Mouse (Mus musculus): ENCODE results near the gene Egfl8. TPM values are rescaled to one million over a fixed set of nuclear protein-coding genes. Genes with fewer than 3 reads are reported as not detected.

The Egfl8 gene
- polyA plus RNA-seq, 1 experiment from 2014 or later = 11.2 TPM

GRCm38 (mm10) chr17:34657271-34657670 is 41.5 kb upstream of the Egfl8 start:
- no peak overlapping the region for H3K4me2 ChIP-seq (replicated peaks)
- no peak overlapping the region for H3K9ac ChIP-seq
- no peak for ATAC-seq (ENCODE audit: insufficient number of reproducible peaks, low FRiP score, low TSS enrichment, low read depth)
- 45% methylated on average over 2 of the region's 2 CpGs for WGBS
- H3K27me3 ChIP-seq = peaks cover 25% of the 10 kb centered on the region
- H3K4me3 ChIP-seq (replicated peaks) = no peak overlapping the region
- H3K4me1 ChIP-seq = peaks cover 38% of the 10 kb centered on the region
- H3K27ac ChIP-seq (replicated peaks) = no peak overlapping the region
- peaks cover 25% of the 10 kb centered on the region for H3K36me3 ChIP-seq
- no peaks in the 10 kb centered on the region for H3K9me3 ChIP-seq (replicated peaks)

GRCm38 (mm10) chr17:34656666-34657065 is 40.9 kb upstream of the Egfl8 start:
- Histone ChIP-seq H3K4me2 (replicated peaks) (no peak overlapping the region), H3K9ac (no peak overlapping the region), H3K4me3 (replicated peaks) (no peak overlapping the region), H3K36me3 (peaks cover 31% of the 10 kb centered on the region), H3K9me3 (replicated peaks) (no peaks in the 10 kb centered on the region), H3K27ac (replicated peaks) (0 out of 2 replicates have a peak overlapping the region, but pooled peaks have one; percentile 66), H3K4me1 (peaks cover 37% of the 10 kb centered on the region), H3K27me3 (peaks cover 25% of the 10 kb centered on the region)
- ATAC-seq (ENCODE audit: insufficient number of reproducible peaks, low FRiP score, low TSS enrichment, low read depth) = no peak
- WGBS = 52% methylated on average over 8 of the region's 8 CpGs

DNA sequence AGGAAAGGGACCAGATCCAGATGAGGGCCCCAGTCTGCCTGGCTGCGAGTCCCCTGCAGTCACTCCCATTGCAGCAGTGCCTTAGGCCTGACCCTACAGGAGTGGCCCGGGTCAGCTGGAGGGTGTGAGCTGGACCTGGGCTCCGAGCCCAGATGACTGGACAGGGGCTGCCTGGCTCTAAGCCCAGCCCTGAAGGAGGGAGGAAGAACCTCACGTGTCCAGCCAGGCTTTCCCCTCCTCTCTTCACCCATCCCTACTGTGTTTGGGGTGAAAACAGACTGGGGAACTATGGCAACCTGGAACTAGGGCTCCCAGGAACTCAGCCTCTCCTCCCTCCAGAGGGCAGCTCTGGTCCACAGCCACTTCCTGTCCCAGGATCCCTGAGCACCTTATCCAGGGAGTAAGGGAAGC is 39.8 kb upstream of the Egfl8 start:
- H3K9me3 ChIP-seq (replicated peaks) = no peaks in the 10 kb centered on the region
- peak overlapping the region; percentile 66 for H3K27ac ChIP-seq (replicated peaks)
- H3K4me1 ChIP-seq = peaks cover 27% of the 10 kb centered on the region
- H3K36me3 ChIP-seq = peaks cover 42% of the 10 kb centered on the region
- H3K4me2 ChIP-seq (replicated peaks) = no peak overlapping the region
- no peak overlapping the region for H3K4me3 ChIP-seq (replicated peaks)
- no peak overlapping the region for H3K9ac ChIP-seq
- peaks cover 20% of the 10 kb centered on the region for H3K27me3 ChIP-seq
- WGBS = 71% methylated on average over 4 of the region's 4 CpGs
- ATAC-seq (ENCODE audit: insufficient number of reproducible peaks, low FRiP score, low TSS enrichment, low read depth) = peak; percentile 49

GRCm38 (mm10) chr17:34655160-34655559 is 39.4 kb upstream of the Egfl8 start:
- peak overlapping the region; percentile 66 for H3K27ac ChIP-seq (replicated peaks)
- H3K4me3 ChIP-seq (replicated peaks) = no peak overlapping the region
- H3K4me2 ChIP-seq (replicated peaks) = no peak overlapping the region
- WGBS = 70% methylated on average over 7 of the region's 7 CpGs
- peaks cover 16% of the 10 kb centered on the region for H3K27me3 ChIP-seq
- H3K9me3 ChIP-seq (replicated peaks) = no peaks in the 10 kb centered on the region
- peaks cover 46% of the 10 kb centered on the region for H3K36me3 ChIP-seq
- no peak; the same call in 1 of the 2 replicates for ATAC-seq (ENCODE audit: insufficient number of reproducible peaks, low FRiP score, low TSS enrichment, low read depth)
- no peak overlapping the region for H3K9ac ChIP-seq
- peaks cover 22% of the 10 kb centered on the region for H3K4me1 ChIP-seq

- peaks cover 54% of the 10 kb centered on the region for H3K36me3 ChIP-seq
Measured at GRCm38 (mm10) chr17:34654392-34654791, 38.6 kb upstream of the Egfl8 start.

DNA sequence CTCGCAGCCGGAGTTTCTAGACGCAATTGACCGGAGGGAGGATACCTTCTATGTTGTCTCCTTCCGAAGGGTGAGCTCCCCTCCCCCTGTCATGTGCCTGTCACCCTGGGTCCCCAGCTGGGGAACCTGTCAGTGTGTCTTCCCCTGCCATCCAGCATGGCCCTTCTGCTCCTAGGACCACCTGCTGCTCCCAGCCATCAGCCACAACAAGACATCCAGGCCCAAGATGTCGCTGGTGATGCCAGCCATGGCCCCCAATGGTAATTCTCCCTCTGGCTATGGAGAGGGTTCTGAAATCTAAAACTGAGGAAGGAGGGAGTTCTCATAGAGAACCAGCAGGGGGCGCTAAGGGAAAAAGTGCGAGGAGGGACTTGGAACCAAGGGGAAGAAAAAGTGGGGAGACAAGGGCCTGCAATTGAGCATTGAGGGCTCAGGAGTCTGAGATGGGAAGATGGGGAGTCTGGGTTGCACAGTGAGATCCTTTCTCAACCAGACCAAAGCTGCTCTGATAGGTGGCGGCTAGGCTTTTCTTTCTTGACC is 38.0 kb upstream of the Egfl8 start:
- H3K9ac ChIP-seq = no peak overlapping the region
- H3K4me2 ChIP-seq (replicated peaks) = no peak overlapping the region
- no peak overlapping the region for H3K27ac ChIP-seq (replicated peaks)
- peaks cover 22% of the 10 kb centered on the region for H3K4me1 ChIP-seq
- H3K4me3 ChIP-seq (replicated peaks) = no peak overlapping the region
- H3K27me3 ChIP-seq = peaks cover 4% of the 10 kb centered on the region
- peaks cover 60% of the 10 kb centered on the region for H3K36me3 ChIP-seq
- 59% methylated on average over 9 of the region's 9 CpGs for WGBS
- no peaks in the 10 kb centered on the region for H3K9me3 ChIP-seq (replicated peaks)
- ATAC-seq (ENCODE audit: insufficient number of reproducible peaks, low FRiP score, low TSS enrichment, low read depth) = no peak

More at GRCm38 (mm10) chr17:34654392-34654791, 38.6 kb upstream of the Egfl8 start:
- Histone ChIP-seq H3K4me1 (peaks cover 22% of the 10 kb centered on the region), H3K9ac (no peak overlapping the region), H3K9me3 (replicated peaks) (no peaks in the 10 kb centered on the region), H3K27me3 (peaks cover 10% of the 10 kb centered on the region), H3K27ac (replicated peaks) (no peak overlapping the region), H3K4me3 (replicated peaks) (no peak overlapping the region), H3K4me2 (replicated peaks) (no peak overlapping the region)
- no peak for ATAC-seq (ENCODE audit: insufficient number of reproducible peaks, low FRiP score, low TSS enrichment, low read depth)
- 94% methylated on average over 13 of the region's 13 CpGs for WGBS

DNA sequence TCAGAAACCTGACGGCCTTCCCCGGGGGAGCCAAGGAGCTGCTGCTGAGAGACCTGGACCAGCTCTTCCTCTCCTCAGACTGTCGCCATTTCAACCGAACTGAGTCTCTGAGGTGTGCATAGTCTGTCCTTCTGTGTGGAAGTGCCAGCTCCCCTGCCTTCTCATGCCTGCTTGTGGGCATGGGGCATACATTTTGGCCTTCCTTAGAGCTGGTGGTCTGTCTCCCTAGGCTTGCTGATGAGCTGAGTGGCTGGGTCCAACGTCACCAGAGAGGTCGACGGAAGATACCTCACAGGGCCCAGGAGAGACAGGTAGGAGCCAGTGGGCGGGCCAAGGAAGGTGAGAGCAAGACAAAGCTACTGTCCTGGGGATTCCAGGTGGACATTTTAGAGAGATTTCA is 37.2 kb upstream of the Egfl8 start:
- no peak for ATAC-seq (ENCODE audit: insufficient number of reproducible peaks, low FRiP score, low TSS enrichment, low read depth)
- Histone ChIP-seq H3K9ac (no peak overlapping the region), H3K4me2 (replicated peaks) (no peak overlapping the region), H3K4me3 (replicated peaks) (no peak overlapping the region), H3K27me3 (no peaks in the 10 kb centered on the region), H3K9me3 (replicated peaks) (no peaks in the 10 kb centered on the region), H3K27ac (replicated peaks) (no peak overlapping the region), H3K4me1 (peaks cover 27% of the 10 kb centered on the region), H3K36me3 (peaks cover 61% of the 10 kb centered on the region)
- WGBS = 91% methylated on average over 8 of the region's 8 CpGs

DNA sequence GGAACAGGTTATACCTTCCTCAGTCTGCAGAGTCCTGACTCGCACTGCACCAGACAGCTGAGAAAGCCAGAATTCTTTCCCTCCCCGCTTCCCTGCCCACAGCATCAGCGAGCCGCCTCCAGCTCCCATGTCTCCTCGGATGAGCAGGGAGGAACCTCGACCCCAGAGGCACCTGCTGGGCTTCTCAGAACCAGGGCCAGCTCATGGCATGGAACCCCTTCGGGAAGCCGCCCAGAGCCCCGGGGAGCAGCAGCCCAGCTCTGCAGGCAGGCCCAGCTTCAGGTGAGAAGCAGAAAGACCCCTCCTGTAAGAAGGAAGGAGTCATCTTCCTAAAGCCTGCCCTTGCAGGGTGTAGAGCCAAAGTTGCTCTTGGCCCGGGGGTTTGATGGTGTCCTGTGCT is 36.8 kb upstream of the Egfl8 start:
- Histone ChIP-seq H3K36me3 (peaks cover 61% of the 10 kb centered on the region), H3K4me2 (replicated peaks) (no peak overlapping the region)
- ATAC-seq (ENCODE audit: insufficient number of reproducible peaks, low FRiP score, low TSS enrichment, low read depth) = no peak

GRCm38 (mm10) chr17:34651507-34652221 is 35.9 kb upstream of the Egfl8 start:
- Histone ChIP-seq H3K4me1 (peaks cover 30% of the 10 kb centered on the region), H3K9ac (no peak overlapping the region), H3K27ac (replicated peaks) (no peak overlapping the region), H3K36me3 (peaks cover 61% of the 10 kb centered on the region), H3K27me3 (no peaks in the 10 kb centered on the region), H3K4me3 (replicated peaks) (no peak overlapping the region), H3K4me2 (replicated peaks) (no peak overlapping the region), H3K9me3 (replicated peaks) (no peaks in the 10 kb centered on the region)
- ATAC-seq (ENCODE audit: insufficient number of reproducible peaks, low FRiP score, low TSS enrichment, low read depth) = no peak
- WGBS = 52% methylated on average over 19 of the region's 19 CpGs

More for the DNA sequence above, 36.8 kb upstream of the Egfl8 start:
- H3K27me3 ChIP-seq = no peaks in the 10 kb centered on the region
- H3K4me3 ChIP-seq (replicated peaks) = no peak overlapping the region
- H3K9me3 ChIP-seq (replicated peaks) = no peaks in the 10 kb centered on the region
- H3K9ac ChIP-seq = no peak overlapping the region
- peaks cover 31% of the 10 kb centered on the region for H3K4me1 ChIP-seq
- no peak overlapping the region for H3K27ac ChIP-seq (replicated peaks)
- 87% methylated on average over 10 of the region's 10 CpGs for WGBS

DNA sequence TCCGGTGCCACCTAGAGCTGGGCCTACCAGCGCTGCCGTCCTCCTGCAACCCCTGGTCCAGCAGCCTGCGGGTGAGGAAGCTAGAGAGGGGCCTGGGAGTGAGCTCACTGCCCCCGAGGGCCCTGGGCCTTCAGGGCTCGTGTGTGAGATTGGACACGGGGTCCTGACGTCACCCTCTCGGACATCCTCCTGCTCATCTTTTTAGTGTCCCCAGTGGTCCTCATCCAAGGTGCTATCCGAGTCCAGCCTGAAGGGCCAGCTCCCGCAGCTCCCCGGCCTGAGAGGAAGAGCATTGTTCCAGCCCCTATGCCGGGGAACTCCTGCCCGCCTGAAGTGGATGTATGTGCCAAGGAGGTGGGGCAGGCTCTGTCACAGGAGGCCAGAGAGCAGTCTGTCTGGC is 35.0 kb upstream of the Egfl8 start:
- WGBS = 89% methylated on average over 14 of the region's 14 CpGs
- H3K27ac ChIP-seq (replicated peaks) = no peak overlapping the region
- ATAC-seq (ENCODE audit: insufficient number of reproducible peaks, low FRiP score, low TSS enrichment, low read depth) = no peak
- peaks cover 63% of the 10 kb centered on the region for H3K36me3 ChIP-seq
- peaks cover 30% of the 10 kb centered on the region for H3K4me1 ChIP-seq
- H3K9me3 ChIP-seq (replicated peaks) = no peaks in the 10 kb centered on the region
- H3K27me3 ChIP-seq = no peaks in the 10 kb centered on the region
- no peak overlapping the region for H3K4me3 ChIP-seq (replicated peaks)
- no peak overlapping the region for H3K4me2 ChIP-seq (replicated peaks)
- no peak overlapping the region for H3K9ac ChIP-seq

DNA sequence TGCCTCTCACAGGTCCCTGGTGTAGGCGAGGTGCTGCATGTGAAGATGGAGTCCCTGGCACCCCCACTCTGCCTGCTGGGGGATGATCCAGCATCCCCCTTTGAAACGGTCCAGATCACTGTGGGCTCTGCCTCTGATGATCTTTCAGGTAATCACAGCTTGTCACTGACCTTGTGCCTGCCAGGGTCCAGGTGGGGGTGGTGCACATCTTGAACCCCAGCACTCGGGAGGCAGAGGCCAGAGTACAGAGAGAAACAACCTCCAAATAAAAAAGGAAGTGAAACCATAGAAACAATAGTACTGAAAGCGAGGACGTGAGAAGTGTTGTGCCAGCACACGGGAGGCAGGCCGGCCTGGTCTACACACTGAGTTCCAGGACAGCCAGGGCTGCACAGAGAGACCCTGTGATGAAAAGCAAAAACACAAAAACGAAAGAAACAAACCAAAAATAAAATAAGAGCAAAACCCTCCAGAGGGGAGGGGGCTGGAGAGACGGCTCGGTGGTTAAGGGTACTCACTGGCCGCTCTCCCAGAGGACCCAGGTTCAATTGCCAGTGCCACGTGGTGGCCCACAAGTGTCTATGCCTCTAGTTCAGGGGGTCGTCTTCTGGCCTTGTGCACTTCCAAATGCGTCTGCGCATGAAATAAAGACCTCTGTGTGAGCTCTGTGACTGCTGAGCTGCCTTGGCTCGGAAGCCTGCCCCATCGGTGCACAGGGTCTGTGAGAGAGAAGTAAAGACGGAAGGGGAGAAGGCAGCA is 33.5 kb upstream of the Egfl8 start:
- Histone ChIP-seq H3K27ac (replicated peaks) (no peak overlapping the region), H3K4me1 (peaks cover 31% of the 10 kb centered on the region), H3K27me3 (no peaks in the 10 kb centered on the region), H3K9me3 (replicated peaks) (no peaks in the 10 kb centered on the region), H3K4me3 (replicated peaks) (no peak overlapping the region), H3K4me2 (replicated peaks) (no peak overlapping the region), H3K36me3 (peaks cover 54% of the 10 kb centered on the region), H3K9ac (no peak overlapping the region)
- no peak for ATAC-seq (ENCODE audit: insufficient number of reproducible peaks, low FRiP score, low TSS enrichment, low read depth)
- WGBS = 85% methylated on average over 18 of the region's 18 CpGs

Data from embryonic facial prominence, embryonic 15.5 days (tissue).